Mouse (Mus musculus) central nervous system, embryonic 11.5 days (tissue): ENCODE measurements around the gene Usp18. TPM values are rescaled to one million over a fixed set of nuclear protein-coding genes. Genes with fewer than 3 reads are reported as not detected.

Experiments
- polyA plus RNA-seq: library from polyadenylated mRNA; depleted of rRNA; stranded (reverse); fragments of >200 nt; gene quantifications from 2 replicates; pipeline ENCODE4 v1.2.3, GENCODE M21; 2012; rRNA removed

Usp18 gene
- polyA plus RNA-seq, result 0.58 TPM in 2 replicates

DNA sequence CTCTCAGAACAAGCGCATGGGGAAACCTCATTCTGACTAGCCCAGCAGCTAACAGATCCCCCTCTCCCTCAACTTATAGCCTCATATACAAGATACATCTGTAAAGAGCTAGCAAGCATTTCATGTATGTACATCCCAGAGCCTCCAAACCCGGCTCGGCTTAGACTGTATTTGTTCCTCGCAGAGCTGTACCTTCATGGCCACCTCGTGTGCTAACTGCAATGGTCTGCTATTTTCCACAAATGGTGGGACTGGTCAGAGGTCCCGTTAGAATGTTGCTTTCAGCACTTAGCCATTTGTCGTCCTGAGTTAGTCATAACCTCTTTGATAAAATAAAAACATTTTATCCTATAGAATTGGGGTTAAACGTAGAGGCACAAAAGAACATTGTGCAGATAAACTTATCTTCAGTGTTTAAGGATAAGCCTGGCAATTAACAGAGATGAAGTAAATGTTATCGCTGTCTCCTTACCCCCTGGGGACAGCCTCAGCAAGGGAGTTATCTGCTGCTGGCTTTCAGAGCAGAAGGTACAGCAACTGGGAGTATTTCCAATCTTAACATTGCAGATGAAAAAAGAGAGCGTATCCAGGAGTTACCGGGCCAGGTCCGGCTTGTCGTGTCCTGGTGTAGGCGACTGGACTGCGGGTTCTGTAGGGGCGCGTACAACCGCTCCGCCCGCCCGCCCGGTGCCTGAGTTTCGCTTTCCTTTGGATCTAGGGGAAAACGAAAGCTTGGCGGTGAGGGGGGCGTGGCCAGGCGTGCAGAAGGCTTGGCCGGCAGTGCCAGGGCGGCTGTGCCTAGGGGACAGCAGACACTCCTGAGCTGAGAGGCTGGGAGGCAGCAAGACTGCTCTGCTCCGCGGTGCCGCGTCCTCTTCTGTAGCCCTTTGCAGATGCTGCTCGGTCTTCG lies at the start of gene Usp18:
Gene Usp18, plus strand, starts transcription at position 780 of the 910 bp plus-strand sequence.

GRCm38 (mm10) chr6:121210149-121210925 lies 35.4 kb upstream of the Usp18 start, which contains the start of gene Tuba8:
Gene Tuba8 (plus strand): TSS chr6:121210696.

DNA sequence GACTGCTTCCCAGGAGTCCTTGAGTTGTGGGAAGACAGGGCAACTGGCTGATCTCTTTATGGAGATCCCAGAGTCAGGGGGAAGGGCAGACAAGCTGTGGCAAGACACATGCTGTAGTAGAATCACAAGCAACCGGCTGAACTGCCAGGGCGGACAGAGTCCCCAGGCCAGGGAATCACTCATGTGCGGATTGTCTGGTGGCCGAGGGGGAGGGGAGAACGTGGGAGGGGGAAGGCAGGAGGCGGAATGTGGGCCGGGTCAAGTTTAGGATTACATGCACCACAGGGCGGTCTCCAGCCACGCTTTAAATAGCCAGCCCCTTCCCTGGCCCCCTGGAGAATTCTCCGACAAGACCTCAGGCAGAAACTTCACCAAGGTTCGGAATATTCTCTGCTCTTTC lies 54.2 kb downstream of the Usp18 start, which contains the start of gene Slc6a13:
Gene Slc6a13, plus strand, starts transcription at position 274 of the 400 bp plus-strand sequence.

Other genes starting within 250 kb of the Usp18 start
- 20.9 and 21.4 TPM in 2 replicates for gene Mical3, start 114.9 kb upstream of the Usp18 start, polyA plus RNA-seq
- 12.1 and 18.1 TPM in 2 replicates for gene Pex26, start 62.2 kb upstream of the Usp18 start, polyA plus RNA-seq
- gene Tuba8, start 35.2 kb upstream of the Usp18 start, polyA plus RNA-seq, result 0.07 and 0.20 TPM in 2 replicates
- gene Slc6a13, start 54.3 kb downstream of the Usp18 start, polyA plus RNA-seq, result 2.6 and 3.4 TPM in 2 replicates
- 0.30 and 0.31 TPM in 2 replicates for gene Slc6a12, start 97.2 kb downstream of the Usp18 start, polyA plus RNA-seq
- 2.1 and 2.9 TPM in 2 replicates for gene Iqsec3, start 227.8 kb downstream of the Usp18 start, polyA plus RNA-seq